Mouse (Mus musculus) ES-Bruce4 (cell line): ENCODE measurements around the gene Frmd4b.

ENCODE experiments used
- CTCF ChIP-seq: IDR thresholded peaks from one replicate; pipeline ENCODE4 v1.8.1; 2011; ENCODE audit warnings: low read depth, low read length
- EP300 ChIP-seq: IDR thresholded peaks from 2 replicates; pipeline ENCODE4 v1.6.1; 2011; ENCODE audit warnings: low read depth, low read length; ENCODE audit not compliant: insufficient read depth
- POLR2A ChIP-seq: IDR thresholded peaks from one replicate; pipeline ENCODE4 v1.8.1; 2011; ENCODE audit warnings: low read length; ENCODE audit not compliant: insufficient read depth

DNA sequence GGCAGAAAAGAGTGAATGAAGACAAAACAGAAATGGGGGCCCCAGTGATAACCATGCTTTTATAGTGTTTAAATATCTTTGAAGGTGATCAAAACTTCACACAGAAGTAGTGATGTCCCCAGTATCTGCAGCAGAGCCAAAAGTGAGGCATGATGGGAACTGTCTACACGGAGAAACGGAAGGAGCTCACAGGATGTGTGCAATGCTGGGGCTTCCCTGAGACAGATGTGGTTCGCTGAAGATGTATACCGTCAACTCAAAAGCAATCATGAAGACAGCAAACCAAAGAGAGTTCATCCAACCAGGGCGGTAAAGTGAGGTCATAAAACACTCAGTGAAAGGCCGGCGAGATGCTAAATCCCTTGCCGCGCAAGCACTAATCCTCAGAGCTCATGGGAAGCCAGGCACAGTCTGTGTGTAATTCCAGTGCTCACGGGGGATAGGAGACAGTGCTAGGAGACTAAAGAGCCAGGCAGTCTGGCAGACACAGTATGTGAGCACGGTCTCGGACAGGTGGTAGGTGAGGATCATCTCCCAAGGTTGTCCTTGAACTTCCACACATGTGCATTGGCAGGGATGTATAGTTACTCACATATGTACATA, 222.8 kb downstream of the Frmd4b start:
- TF ChIP-seq CTCF (no peak), POLR2A (no peak), EP300 (no peak)
